Mouse (Mus musculus) erythroblast, adult 5-6 weeks (primary cell): Measurements from ENCODE around the gene Emx1. TPM values are rescaled to one million over a fixed set of nuclear protein-coding genes. Genes with fewer than 3 reads are reported as not detected.

Experiments used
- total RNA-seq, 2 experiments: library from RNA; stranded (forward) in 1 of 2; stranded (reverse) in 1 of 2; fragments of 150-400 nt in 1 of 2; fragments of 200-764, 138-1000 nt in 1 of 2; gene quantifications; 2 replicates each; pipeline versions ENCODE4 v1.2.3 to v1.2.4; 2015 to 2017; ENCODE audit warnings: low replicate concordance in 2 of 2

Emx1 gene
- total RNA-seq, 2 experiments from 2014 or later = not detected

Other genes with a start within 250 kb of the Emx1 start
- 0.38 and 2.7 TPM in 2 replicates for gene Exoc6b, start 117.9 kb upstream of the Emx1 start, total RNA-seq (2015; ENCODE audit: low replicate concordance)
- 0.26 and 2.4 TPM in 2 replicates for gene Exoc6b, start 117.9 kb upstream of the Emx1 start, total RNA-seq (2017; ENCODE audit: low replicate concordance)
- gene Spr, start 49.7 kb upstream of the Emx1 start, total RNA-seq (2015; ENCODE audit: low replicate concordance) = 0.58 and 3.3 TPM in 2 replicates
- 1.4 and 6.6 TPM in 2 replicates for gene Spr, start 49.7 kb upstream of the Emx1 start, total RNA-seq (2017; ENCODE audit: low replicate concordance)
- gene Sfxn5, start 146.0 kb downstream of the Emx1 start, total RNA-seq (2015; ENCODE audit: low replicate concordance) = 0.19 and 0.63 TPM in 2 replicates
- 0.56 and 1.3 TPM in 2 replicates for gene Sfxn5, start 146.0 kb downstream of the Emx1 start, total RNA-seq (2017; ENCODE audit: low replicate concordance)
- gene Rab11fip5, start 187.2 kb downstream of the Emx1 start, total RNA-seq (2015; ENCODE audit: low replicate concordance) = 0.19 and 0.21 TPM in 2 replicates
- gene Rab11fip5, start 187.2 kb downstream of the Emx1 start, total RNA-seq (2017; ENCODE audit: low replicate concordance) = 0.51 and 2.6 TPM in 2 replicates
- not detected in 2 replicates for gene Noto, start 236.4 kb downstream of the Emx1 start, total RNA-seq (2015; ENCODE audit: low replicate concordance)
- gene Noto, start 236.4 kb downstream of the Emx1 start, total RNA-seq (2017; ENCODE audit: low replicate concordance) = not detected in 2 replicates
- gene Smyd5, start 244.6 kb downstream of the Emx1 start, total RNA-seq (2015; ENCODE audit: low replicate concordance) = 1.5 TPM in 2 replicates
- 4.0 and 14.1 TPM in 2 replicates for gene Smyd5, start 244.6 kb downstream of the Emx1 start, total RNA-seq (2017; ENCODE audit: low replicate concordance)